Mouse (Mus musculus) intestine, postnatal 0 days (tissue): ENCODE results near the gene Smc1b. TPM values are rescaled to one million over a fixed set of nuclear protein-coding genes. Genes with fewer than 3 reads are reported as not detected.

ENCODE experiments used
- ATAC-seq: fragments of 200-750 bp; cut with Nextera tagmentation; 2 replicates; pipeline ENCODE4 v1.8.0; 2017; ENCODE audit warnings: mild to moderate bottlenecking, moderate TSS enrichment, moderate library complexity
- H3K27ac ChIP-seq: fragments of 300-500 bp; sonication (generic); 2 replicates; pipeline ENCODE4 v1.5.1; 2014; ENCODE audit warnings: mild to moderate bottlenecking, low read depth, low read length, moderate library complexity
- H3K27me3 ChIP-seq: fragments of 300-500 bp; sonication (generic); replicated peaks from 2 replicates; pipeline ENCODE4 v1.6.1; 2014; ENCODE audit warnings: low read length, mixed read lengths; ENCODE audit not compliant: control insufficient read depth, insufficient read depth
- H3K36me3 ChIP-seq: fragments of 300-500 bp; sonication (generic); 2 replicates; pipeline ENCODE4 v1.6.1; 2014; ENCODE audit warnings: mild to moderate bottlenecking, moderate library complexity; ENCODE audit not compliant: control insufficient read depth, insufficient read depth
- H3K4me1 ChIP-seq: fragments of 300-500 bp; sonication (generic); replicated peaks from 2 replicates; pipeline ENCODE4 v1.6.1; 2014; ENCODE audit warnings: antibody characterized with exemption, low read length, mixed read lengths; ENCODE audit not compliant: control insufficient read depth, insufficient read depth
- H3K4me2 ChIP-seq: fragments of 300-500 bp; sonication (generic); replicated peaks from 2 replicates; pipeline ENCODE4 v1.6.1; 2014; ENCODE audit warnings: low read depth, mild to moderate bottlenecking, moderate library complexity
- H3K4me3 ChIP-seq: fragments of 300-500 bp; sonication (generic); 2 replicates; pipeline ENCODE4 v1.5.1; 2014; ENCODE audit warnings: low read depth, low read length
- H3K9ac ChIP-seq: fragments of 300-500 bp; sonication (generic); 2 replicates; pipeline ENCODE4 v1.6.1; 2014; ENCODE audit warnings: mild to moderate bottlenecking, low read depth, low read length
- H3K9me3 ChIP-seq: fragments of 300-500 bp; sonication (generic); 2 replicates; pipeline ENCODE4 v1.6.1; 2016; ENCODE audit warnings: mixed run types; ENCODE audit not compliant: control insufficient read depth
- CTCF ChIP-seq: sonication (generic); IDR thresholded peaks from 2 replicates; pipeline ENCODE4 v1.5.1; 2016; ENCODE audit warnings: low read depth, mild to moderate bottlenecking, control low read depth, antibody characterized with exemption, moderate library complexity
- WGBS: fragments of 180-500 bp; shearing (Covaris S2); extraction: QIAGEN DNeasy Blood & Tissue Kit; methylation state at CpG from one replicate; pipeline ENCODE4 v1.1.7; 2014; 5-methylcytosine and 5-hydroxymethylcytosine counted together
- polyA plus RNA-seq: library from polyadenylated mRNA; unstranded; fragments of >200 nt; fragmentation: Nextera tagmentation; extraction: Ambion mirVana; gene quantifications from 2 replicates; pipeline ENCODE4 v1.2.1, GENCODE M21; 2015

Smc1b gene
- polyA plus RNA-seq, 1 experiment from 2014 or later: 0.07 TPM

- no peak for TF ChIP-seq CTCF
- 60% methylated on average over 4 of the region's 4 CpGs for WGBS
Measured at GRCm38 (mm10) chr15:85156198-85156597, 24.4 kb upstream of the Smc1b start.

GRCm38 (mm10) chr15:85154091-85154490 is 22.3 kb upstream of the Smc1b start:
- H3K4me2 ChIP-seq: no peak overlapping the region
- no peaks in the 10 kb centered on the region for H3K4me1 ChIP-seq
- TF ChIP-seq CTCF: no peak
- no peak overlapping the region for H3K27ac ChIP-seq
- no peak overlapping the region for H3K4me3 ChIP-seq
- H3K36me3 ChIP-seq: no peaks in the 10 kb centered on the region
- no peaks in the 10 kb centered on the region for H3K27me3 ChIP-seq
- H3K9ac ChIP-seq: no peak overlapping the region
- no peaks in the 10 kb centered on the region for H3K9me3 ChIP-seq
- WGBS: 45% methylated on average over 3 of the region's 3 CpGs
- no peak for ATAC-seq

More at GRCm38 (mm10) chr15:85156198-85156597, 24.4 kb upstream of the Smc1b start:
- no peaks in the 10 kb centered on the region for H3K36me3 ChIP-seq
- no peaks in the 10 kb centered on the region for H3K9me3 ChIP-seq
- H3K4me2 ChIP-seq: no peak overlapping the region
- no peak overlapping the region for H3K9ac ChIP-seq
- ATAC-seq: no peak
- no peaks in the 10 kb centered on the region for H3K27me3 ChIP-seq
- H3K4me1 ChIP-seq: no peaks in the 10 kb centered on the region
- H3K4me3 ChIP-seq: no peak overlapping the region
- no peak overlapping the region for H3K27ac ChIP-seq

GRCm38 (mm10) chr15:85152577-85152976 is 20.8 kb upstream of the Smc1b start:
- no peaks in the 10 kb centered on the region for H3K27me3 ChIP-seq
- H3K27ac ChIP-seq: no peak overlapping the region
- TF ChIP-seq CTCF: no peak
- H3K4me3 ChIP-seq: no peak overlapping the region
- H3K36me3 ChIP-seq: no peaks in the 10 kb centered on the region
- 76% methylated on average over 3 of the region's 3 CpGs for WGBS
- H3K4me1 ChIP-seq: no peaks in the 10 kb centered on the region
- H3K4me2 ChIP-seq: no peak overlapping the region
- H3K9ac ChIP-seq: no peak overlapping the region
- ATAC-seq: no peak
- H3K9me3 ChIP-seq: no peaks in the 10 kb centered on the region

- Histone ChIP-seq H3K4me1 (no peaks in the 10 kb centered on the region), H3K27ac (no peak overlapping the region), H3K4me3 (no peak overlapping the region), H3K36me3 (no peaks in the 10 kb centered on the region), H3K4me2 (no peak overlapping the region), H3K9me3 (no peaks in the 10 kb centered on the region), H3K9ac (no peak overlapping the region), H3K27me3 (no peaks in the 10 kb centered on the region)
- WGBS: 22% methylated on average over 13 of the region's 13 CpGs
- peak; percentile 99 for TF ChIP-seq CTCF
- ATAC-seq: peak; percentile 60
Measured at GRCm38 (mm10) chr15:85151433-85151918, 19.7 kb upstream of the Smc1b start.

GRCm38 (mm10) chr15:85144249-85144648 is 12.5 kb upstream of the Smc1b start:
- Histone ChIP-seq H3K4me1 (no peaks in the 10 kb centered on the region), H3K4me2 (no peak overlapping the region), H3K36me3 (no peaks in the 10 kb centered on the region), H3K27me3 (no peaks in the 10 kb centered on the region), H3K9me3 (no peaks in the 10 kb centered on the region), H3K27ac (no peak overlapping the region), H3K4me3 (no peak overlapping the region), H3K9ac (no peak overlapping the region)
- ATAC-seq: no peak
- WGBS: 83% methylated on average over 5 of the region's 5 CpGs
- TF ChIP-seq CTCF: no peak

- 97% methylated on average over 1 of the region's 1 CpGs for WGBS
- no peaks in the 10 kb centered on the region for H3K27me3 ChIP-seq
- peak; percentile 29 for TF ChIP-seq CTCF
- no peaks in the 10 kb centered on the region for H3K36me3 ChIP-seq
- H3K27ac ChIP-seq: no peak overlapping the region
- H3K4me2 ChIP-seq: no peak overlapping the region
- no peak overlapping the region for H3K4me3 ChIP-seq
- H3K4me1 ChIP-seq: no peaks in the 10 kb centered on the region
- ATAC-seq: no peak
- H3K9me3 ChIP-seq: no peaks in the 10 kb centered on the region
- H3K9ac ChIP-seq: no peak overlapping the region
Measured at GRCm38 (mm10) chr15:85143747-85144146, 12.0 kb upstream of the Smc1b start.

GRCm38 (mm10) chr15:85143161-85143560 is 11.4 kb upstream of the Smc1b start:
- H3K9me3 ChIP-seq: no peaks in the 10 kb centered on the region
- no peak overlapping the region for H3K27ac ChIP-seq
- no peak for ATAC-seq
- no peaks in the 10 kb centered on the region for H3K36me3 ChIP-seq
- H3K4me2 ChIP-seq: no peak overlapping the region
- no peak for TF ChIP-seq CTCF
- 90% methylated on average over 11 of the region's 11 CpGs for WGBS
- H3K4me3 ChIP-seq: no peak overlapping the region
- no peaks in the 10 kb centered on the region for H3K4me1 ChIP-seq
- no peak overlapping the region for H3K9ac ChIP-seq
- H3K27me3 ChIP-seq: no peaks in the 10 kb centered on the region
